Mouse (Mus musculus) Muller cell, postnatal 12 days (primary cell): ENCODE measurements at regions not wholly inside any gene's neighbourhood (a gene's known extent, or its start where the extent isn't known, plus 50 kb on each side); places are given as distances from the start of the nearest gene placed in this dataset.

Experiments
- DNase-seq: peaks from one replicate; pipeline ENCODE4 v3.0.0-alpha.2; 2015; ENCODE audit errors: inconsistent ontology term

- no peak for DNase-seq
These were observed 846.7 kb downstream of the Synb start for GRCm38 (mm10) chr14:68447240-68447923.

GRCm38 (mm10) chr14:68433326-68433725, 860.8 kb downstream of the Synb start:
- no peak for DNase-seq

DNA sequence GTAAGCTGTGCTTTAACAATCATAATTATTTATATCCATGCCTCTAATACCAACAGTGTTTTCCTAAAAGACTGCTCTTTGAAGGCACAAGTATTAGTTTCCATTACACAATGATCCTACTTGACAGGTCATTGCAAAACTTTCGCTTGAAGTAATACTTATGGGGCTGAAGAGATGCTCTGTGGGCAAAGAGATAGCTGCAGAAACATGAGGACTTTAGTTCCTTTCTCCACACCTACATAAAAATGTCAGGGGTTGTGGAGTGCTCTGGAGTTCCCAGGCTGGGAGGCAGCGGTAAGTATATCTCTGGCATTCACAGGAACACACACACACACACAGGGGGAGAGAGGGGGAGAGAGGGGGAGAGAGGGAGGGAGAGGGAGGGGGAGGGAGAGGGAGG, 862.0 kb downstream of the Synb start:
- DNase-seq = no peak

- DNase-seq = no peak
These were observed 866.9 kb downstream of the Synb start for GRCm38 (mm10) chr14:68427235-68427634.

DNA sequence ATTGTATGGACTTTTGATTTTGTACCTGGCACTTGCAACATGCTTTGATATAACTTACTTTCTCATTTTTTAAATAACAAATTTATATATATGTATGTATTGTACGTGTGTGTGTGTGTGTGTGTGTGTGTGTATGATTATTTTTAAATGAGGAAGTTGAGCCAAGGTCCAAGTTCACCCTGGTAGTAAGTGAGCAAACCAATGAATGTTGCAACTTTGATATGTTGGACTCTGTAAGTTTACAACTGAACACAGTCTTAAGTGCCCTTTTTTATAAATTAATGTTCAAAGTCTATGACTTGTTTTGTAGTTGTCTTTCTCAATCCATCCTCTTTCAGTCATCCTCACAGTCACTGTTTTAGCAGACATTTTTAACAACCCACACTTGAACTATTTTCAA, 901.7 kb downstream of the Synb start:
- no peak for DNase-seq

GRCm38 (mm10) chr14:68391875-68392274, 902.2 kb downstream of the Synb start:
- DNase-seq = no peak

GRCm38 (mm10) chr14:68381741-68382140, 912.4 kb downstream of the Synb start:
- DNase-seq = no peak

DNA sequence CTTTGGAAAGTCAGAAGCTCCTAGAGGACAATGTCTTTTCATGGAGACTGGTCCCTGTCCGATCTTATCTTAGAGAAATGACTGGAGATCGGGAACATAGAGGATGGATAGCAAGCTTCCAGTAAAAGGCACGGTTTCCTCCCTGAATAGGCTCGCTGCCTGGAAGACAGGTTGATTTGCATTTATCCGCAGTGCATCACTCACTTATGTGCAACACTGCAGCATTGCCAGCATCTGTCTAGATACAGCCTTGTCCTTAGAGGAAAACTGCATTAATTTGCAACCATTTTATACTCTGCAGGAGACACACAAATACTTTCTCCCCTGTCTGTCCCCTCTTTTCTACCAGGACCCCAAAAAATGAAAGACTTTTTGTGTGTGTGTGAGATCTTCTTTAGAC, 926.4 kb downstream of the Synb start:
- DNase-seq = no peak

- DNase-seq = no peak
These were observed 930.2 kb downstream of the Synb start for GRCm38 (mm10) chr14:68363892-68364291.

DNA sequence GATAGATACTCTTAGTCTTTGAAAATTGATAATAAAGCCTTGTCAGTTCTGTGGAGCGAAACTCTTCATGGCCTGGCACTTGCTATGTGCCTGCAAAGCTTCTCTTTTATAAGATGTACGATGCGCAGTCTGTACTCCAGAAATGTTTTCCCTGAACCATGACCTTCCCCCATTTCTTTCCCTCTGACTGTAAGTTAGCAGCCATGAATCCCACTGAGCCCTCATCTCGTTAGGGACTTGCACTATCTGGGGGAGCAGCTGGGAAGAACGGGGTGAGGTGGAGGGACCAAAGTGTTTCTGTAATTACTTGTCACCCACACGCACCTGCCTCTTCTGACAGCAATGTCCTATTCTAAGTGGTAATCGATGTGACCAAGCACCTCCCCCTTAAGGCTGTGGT, 932.1 kb downstream of the Synb start:
- DNase-seq = no peak

DNA sequence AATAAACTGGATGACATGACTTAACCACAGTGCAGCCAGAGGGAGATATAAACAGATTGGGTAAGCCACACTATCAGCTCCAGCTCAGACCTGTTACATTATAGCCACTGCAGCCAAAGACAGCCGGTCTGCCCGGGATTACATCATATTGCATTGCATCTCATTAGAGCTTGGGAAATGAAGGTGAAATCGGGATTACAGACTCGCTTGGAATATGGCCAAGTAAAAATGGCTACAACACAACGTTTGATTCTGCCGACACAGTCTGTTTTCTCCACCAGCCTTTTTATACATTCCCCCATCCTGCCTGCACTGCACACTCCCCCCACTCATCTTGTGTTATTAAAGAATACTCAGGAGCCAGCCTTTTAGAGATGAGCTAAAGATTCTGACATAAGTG, 932.6 kb downstream of the Synb start:
- no peak for DNase-seq

- DNase-seq = no peak
These were observed 937.7 kb downstream of the Synb start for GRCm38 (mm10) chr14:68356396-68356795.

DNA sequence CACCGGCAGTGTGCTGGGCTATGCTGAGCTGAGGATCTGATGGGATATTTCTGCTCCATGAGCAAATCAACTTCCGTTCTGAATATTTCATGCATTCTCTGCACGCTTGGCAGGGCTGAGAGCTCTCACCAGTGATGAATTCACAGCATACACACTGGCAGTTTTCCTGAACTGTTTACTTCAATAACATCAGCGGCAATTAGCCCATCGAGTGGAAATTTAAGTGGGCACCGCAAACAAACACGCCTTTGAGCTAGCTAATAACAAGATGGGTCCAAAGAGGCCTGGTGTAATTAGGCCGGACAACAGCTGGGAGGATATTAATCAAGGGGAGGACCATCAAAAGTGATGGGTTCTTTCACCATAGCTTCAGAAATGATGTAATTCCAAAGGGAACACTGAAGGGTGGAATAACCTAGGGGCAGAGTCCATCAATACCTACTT, 938.6 kb downstream of the Synb start:
- peak; percentile 76 for DNase-seq

- DNase-seq = no peak
These were observed 948.6 kb downstream of the Synb start for GRCm38 (mm10) chr14:68345527-68345926.

GRCm38 (mm10) chr14:68344715-68345114, 949.4 kb downstream of the Synb start:
- DNase-seq = no peak

GRCm38 (mm10) chr14:68338440-68338839, 955.7 kb downstream of the Synb start:
- no peak for DNase-seq

GRCm38 (mm10) chr14:68325061-68325460, 969.0 kb downstream of the Synb start:
- no peak for DNase-seq

DNA sequence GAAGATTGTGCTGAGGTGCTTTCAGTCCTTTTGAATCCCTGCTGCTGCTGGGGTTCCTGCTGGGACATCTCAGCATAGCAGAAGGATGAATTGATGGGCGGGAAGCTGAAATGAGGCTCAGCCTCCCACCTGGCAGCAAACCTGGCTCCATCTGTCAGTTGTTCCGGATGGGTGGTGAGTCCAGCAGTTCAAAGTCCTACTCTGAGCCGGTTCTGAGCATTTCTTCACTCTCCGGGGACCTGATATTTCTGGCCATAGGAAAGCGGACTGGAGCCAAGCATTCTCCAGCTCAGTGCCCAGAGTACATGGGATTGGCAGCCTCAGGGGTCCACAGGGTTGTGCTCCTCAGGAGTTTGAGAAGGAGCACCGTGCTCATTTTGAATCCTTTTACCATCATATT, 971.1 kb downstream of the Synb start:
- no peak for DNase-seq

DNA sequence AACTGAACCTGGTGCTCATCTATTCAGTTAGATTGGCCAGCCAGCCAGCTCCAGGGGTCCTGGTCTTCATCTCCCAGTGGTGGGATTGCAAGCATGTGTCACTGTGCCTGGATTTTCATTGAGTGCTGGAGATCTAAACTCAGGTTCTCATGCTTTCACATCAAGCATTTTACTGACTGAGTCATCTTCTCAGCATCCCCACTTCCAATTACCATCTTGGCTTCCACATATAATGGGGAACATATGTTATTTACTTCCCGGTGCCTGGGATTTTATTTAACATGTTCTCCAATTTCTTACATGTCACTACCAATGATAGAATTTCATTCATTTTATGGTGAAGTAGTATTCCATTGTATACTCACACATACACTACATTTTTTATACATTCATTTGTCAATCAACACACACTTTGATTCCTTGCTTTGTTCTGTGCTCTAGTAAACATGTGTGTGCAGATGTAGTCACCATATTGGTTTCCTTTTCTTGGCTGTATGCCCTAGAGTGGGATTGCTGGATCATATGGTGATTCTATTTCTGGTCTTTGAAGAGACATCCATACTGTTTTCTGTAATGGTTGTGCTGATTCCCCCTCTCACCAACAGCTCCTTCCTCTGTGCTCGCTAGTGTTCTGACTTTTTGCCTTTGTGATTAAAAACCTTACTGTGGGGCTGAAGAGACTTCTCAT, 986.0 kb downstream of the Synb start:
- no peak for DNase-seq

- no peak for DNase-seq
These were observed 988.9 kb downstream of the Synb start for GRCm38 (mm10) chr14:68305166-68305565.

GRCm38 (mm10) chr14:68301710-68302109, 992.4 kb downstream of the Synb start:
- no peak for DNase-seq

GRCm38 (mm10) chr14:68285546-68285945, 1008.6 kb downstream of the Synb start:
- no peak for DNase-seq

DNA sequence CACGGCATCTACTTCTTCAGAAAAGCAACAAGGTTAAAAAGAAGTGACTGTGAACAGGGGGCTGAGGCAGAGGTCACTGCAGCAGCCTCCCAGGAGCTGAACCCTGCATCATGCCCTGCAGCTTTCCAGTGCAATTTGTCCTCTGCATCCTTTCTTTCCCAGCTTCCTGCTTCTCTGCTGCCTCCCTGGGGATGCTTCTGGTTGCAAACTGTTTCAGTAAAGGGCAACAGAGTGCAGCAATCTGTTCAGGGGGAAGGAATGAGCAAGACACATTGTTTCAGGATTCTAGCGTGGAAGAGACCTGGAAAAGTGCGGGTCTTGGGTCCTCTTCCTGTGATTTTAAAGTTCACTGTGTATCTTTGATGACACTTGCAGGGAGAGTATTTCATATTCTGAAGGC, 1032.7 kb downstream of the Synb start:
- DNase-seq = no peak

- no peak for DNase-seq
These were observed 1047.1 kb downstream of the Synb start for GRCm38 (mm10) chr14:68246966-68247365.
